Mouse (Mus musculus) cerebellum, postnatal 4 days (tissue): Measurements from ENCODE around the gene Adcy1.
A peak's percentile ranks its signal among the peaks of the same experiment; 100 is the strongest.

Source experiments
- DNase-seq, 2 experiments: peaks; one replicate each; pipeline ENCODE4 v3.0.0; 2022; ENCODE audit warnings: low spot score in 2 of 2, mixed read lengths in 1 of 2

Gene Adcy1

DNA sequence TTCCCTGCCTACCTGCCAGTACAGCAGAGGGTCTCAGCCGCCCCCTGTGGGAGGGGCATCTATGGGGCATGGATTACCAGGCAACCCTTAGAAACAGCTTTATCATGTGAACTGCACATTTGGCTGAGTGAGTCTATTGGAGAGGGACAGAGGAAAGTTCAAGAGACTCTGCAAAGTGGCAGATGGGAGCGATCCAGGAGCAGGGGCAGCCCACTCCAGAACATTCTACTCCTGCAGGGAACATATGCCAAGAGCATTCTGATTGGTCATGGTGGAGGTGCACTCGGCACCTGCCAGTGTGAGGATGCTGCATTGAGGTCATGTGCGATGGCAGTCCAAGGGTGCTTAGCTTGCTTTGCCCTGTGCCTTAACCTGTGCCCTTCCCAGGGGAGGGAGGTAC, 6.5 kb downstream of the Adcy1 start:
- DNase-seq, result no peak

DNA sequence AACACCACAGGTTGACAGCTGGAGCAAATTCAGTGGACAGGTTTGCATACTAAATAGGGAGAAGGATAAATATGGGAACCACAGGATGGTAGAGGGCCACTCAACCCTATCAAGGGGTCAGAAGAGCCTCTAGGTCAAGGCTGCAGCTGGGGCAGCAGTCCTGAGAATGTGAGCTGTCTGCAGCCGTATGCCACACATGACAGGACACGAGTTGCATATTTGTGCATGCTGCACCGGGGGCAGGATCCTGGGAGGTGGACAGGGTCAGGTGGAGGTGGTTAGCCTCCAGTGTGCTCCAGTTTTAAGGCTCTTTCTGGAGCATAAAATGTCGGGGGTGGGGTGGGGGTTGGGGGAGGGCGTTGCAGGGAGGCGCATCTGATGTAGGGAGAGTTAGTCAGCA, 8.3 kb downstream of the Adcy1 start:
- DNase-seq, result no peak

GRCm38 (mm10) chr11:7073556-7073955, 10.3 kb downstream of the Adcy1 start:
- no peak for DNase-seq

DNA sequence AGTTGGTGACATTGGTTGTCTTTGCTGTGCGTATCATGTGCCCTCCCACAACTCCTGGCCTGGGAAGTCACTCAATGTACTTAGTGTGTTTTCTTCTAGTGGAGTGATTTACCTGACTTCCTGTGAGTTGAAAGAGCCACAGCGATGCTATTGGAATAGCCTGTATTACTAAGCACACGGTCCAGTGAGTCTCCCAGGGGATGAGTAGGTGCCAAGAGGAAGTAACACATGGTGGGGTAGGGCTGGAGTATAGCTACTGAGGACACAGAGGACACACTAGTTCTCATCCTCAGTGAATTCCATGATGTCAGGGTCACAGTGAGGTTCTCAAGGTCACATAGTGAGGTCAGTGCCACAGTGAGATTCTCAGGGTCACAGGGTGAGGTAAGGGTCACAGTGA, 13.2 kb downstream of the Adcy1 start:
- DNase-seq, result no peak

- DNase-seq, result no peak
Measured at GRCm38 (mm10) chr11:7081893-7082292, 18.6 kb downstream of the Adcy1 start.

DNA sequence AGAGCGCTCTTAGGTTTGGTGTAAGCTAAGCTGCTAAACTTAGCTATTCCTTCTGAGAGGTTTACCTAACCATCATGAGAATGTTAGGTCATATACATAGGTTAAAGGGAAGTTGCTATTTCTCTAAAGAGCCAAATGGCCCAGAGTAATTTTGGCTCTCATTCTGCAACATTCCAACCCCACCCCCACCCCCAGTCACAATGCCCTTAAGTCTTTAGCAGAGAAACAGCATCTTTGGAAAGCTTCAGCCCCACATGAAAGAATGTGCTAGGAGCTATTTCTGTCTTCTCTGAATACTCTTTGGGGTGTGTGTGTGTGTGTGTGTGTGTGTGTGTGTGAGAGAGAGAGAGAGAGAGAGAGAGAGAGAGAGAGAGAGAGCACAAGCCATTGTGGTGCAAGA, 20.6 kb downstream of the Adcy1 start:
- no peak for DNase-seq

GRCm38 (mm10) chr11:7085184-7085583, 21.9 kb downstream of the Adcy1 start:
- no peak for DNase-seq

- no peak for DNase-seq
Measured at GRCm38 (mm10) chr11:7091120-7091519, 27.8 kb downstream of the Adcy1 start.

GRCm38 (mm10) chr11:7094844-7095243, 31.6 kb downstream of the Adcy1 start:
- no peak for DNase-seq

- DNase-seq, result peak in 1 of 2 experiments; percentile 33
Measured at GRCm38 (mm10) chr11:7101674-7102073, 38.4 kb downstream of the Adcy1 start.

DNA sequence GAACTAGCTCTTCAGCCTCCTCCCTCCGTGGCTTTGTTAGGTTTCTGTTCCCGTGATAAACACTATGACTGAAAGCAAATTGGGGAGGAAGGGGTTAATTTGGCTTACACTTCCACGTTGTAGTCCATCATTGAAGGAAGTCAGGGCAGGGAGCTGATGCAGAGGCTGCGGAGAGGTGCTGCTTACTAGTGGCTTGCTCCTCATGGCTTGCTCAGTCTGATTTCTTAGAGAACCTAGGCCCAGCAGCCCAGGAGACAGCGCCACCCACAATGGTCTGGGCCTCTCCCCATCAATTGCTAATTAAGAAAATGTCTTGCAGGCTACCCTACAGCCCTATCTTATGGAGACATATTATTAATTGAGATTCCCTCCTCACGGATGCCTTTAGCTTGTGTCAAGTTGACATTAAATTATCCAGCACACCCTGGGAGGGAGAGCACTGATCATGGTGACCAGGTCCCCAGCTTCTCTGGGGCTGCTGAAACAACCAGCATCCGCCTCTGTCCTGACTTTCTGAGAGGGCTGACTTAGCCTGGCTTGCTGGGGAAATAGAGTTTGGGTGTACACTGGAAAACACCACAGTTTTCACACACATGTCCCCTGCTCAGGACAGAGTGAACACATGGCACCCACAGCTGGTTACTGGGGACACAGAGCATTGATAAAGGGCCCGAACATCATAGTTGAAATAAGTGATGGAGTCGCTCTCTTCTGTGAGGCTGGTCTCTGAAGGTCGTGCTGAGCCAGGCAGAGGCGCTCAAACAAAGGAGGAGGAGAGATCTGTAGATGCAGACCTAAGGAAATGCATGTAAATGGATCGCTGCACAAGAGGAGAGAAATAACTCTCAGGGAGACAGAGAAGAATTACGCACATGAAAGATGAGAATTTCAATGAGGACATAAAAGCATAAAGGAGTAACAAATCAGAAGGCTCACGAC, 39.2 kb downstream of the Adcy1 start:
- no peak for DNase-seq

DNA sequence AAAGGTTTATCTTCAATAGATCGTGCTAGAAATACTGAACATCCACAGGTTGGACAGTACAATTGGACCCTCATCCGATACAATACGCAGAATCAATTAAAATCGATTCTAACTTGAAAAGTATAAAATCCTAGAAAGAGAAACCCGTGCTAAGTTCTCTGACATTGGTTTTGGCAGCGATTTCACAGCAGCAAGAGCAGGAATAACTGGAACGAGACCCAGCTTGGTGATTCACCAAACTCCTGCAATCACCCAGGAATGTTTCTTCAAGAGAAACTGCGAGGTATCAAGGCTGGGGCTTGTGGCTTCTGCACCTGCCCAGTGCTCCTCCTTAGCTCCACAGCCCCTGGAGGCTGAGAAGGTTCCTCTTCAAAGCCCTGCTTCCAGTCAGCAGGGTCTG, 42.0 kb downstream of the Adcy1 start:
- DNase-seq, result no peak

- no peak for DNase-seq
Measured at GRCm38 (mm10) chr11:7109131-7109530, 45.8 kb downstream of the Adcy1 start.

DNA sequence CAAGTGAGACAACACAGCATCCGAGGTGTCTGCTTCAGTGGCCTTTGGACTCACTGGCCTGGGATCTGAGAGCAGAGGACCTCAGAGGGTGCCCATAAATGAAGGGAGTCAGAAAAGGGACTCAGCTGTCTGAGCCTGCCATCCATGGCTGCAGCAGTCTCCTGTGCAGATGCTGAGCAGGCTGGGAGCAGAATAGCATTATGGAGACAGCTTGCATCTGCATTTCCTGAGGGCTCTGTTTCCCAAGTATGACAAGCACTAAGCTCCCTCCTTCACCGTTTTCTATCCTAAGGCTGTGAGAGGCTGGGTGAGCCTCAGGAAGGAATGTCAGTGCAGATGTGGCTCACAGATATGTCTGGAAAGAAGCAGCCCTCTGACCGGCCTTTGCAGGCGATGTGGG, 49.8 kb downstream of the Adcy1 start:
- DNase-seq, result no peak

DNA sequence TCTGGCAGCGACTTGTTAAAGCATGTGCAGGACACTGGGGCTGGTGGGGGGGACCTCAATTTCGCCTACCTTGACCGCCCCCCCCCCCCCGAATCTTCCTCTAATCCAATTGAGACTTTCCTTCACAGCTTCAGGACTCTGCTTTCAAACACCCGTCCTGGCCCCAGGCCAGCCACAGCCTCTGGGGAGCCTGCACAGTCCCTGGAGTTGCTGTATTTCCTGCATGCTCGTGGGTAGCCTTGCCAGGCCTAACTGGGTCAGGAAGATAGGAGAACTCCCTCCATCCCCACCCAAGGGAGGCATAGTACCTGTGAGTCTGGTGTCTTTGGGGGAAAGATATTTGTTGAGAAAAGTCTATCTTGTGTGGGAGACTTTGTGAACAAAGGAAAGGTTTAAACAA, 50.4 kb downstream of the Adcy1 start:
- no peak for DNase-seq

GRCm38 (mm10) chr11:7114312-7114711, 51.0 kb downstream of the Adcy1 start:
- DNase-seq, result no peak

- no peak for DNase-seq
Measured at GRCm38 (mm10) chr11:7116647-7117046, 53.4 kb downstream of the Adcy1 start.

GRCm38 (mm10) chr11:7129319-7130051, 66.2 kb downstream of the Adcy1 start:
- no peak for DNase-seq

- DNase-seq, result no peak
Measured at GRCm38 (mm10) chr11:7132736-7133387, 69.6 kb downstream of the Adcy1 start.

- DNase-seq, result no peak
Measured at GRCm38 (mm10) chr11:7133736-7134135, 70.4 kb downstream of the Adcy1 start.

GRCm38 (mm10) chr11:7134319-7134718, 71.0 kb downstream of the Adcy1 start:
- DNase-seq, result no peak

GRCm38 (mm10) chr11:7135301-7135700, 72.0 kb downstream of the Adcy1 start:
- no peak for DNase-seq
